Mouse (Mus musculus) lung, postnatal 36 days (tissue): ENCODE data around the gene Cd9.

Experiments
- DNase-seq: peaks from one replicate; pipeline ENCODE4 v3.0.0; 2022; ENCODE audit warnings: mixed read lengths

Cd9 gene

GRCm38 (mm10) chr6:125473321-125473721 is 21.3 kb downstream of the Cd9 start:
- no peak for DNase-seq

GRCm38 (mm10) chr6:125471921-125472320 is 22.7 kb downstream of the Cd9 start:
- peak; percentile 51 for DNase-seq

GRCm38 (mm10) chr6:125471326-125471725 is 23.3 kb downstream of the Cd9 start:
- no peak for DNase-seq

GRCm38 (mm10) chr6:125470616-125471015 is 24.0 kb downstream of the Cd9 start:
- peak; percentile 58 for DNase-seq

DNA sequence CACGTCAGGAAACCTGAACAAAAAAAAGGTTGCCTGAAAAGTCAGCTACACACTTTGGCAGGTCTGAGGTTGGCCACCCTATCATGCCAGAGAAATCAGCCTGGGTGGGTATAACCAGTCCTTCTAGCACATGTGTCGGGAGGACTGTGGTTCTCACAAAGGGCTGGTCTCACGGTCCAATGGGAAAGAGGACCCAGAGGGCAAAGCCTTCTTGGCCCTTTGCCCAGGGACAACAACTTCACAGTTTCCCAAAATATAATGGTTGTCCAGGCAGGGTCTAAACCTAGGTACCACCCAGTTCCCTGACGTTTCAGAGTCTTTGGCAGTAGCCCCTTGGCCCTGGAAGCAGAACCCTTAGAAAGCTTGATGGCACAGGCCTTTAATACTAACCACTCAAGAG is 25.4 kb downstream of the Cd9 start:
- DNase-seq = no peak

DNA sequence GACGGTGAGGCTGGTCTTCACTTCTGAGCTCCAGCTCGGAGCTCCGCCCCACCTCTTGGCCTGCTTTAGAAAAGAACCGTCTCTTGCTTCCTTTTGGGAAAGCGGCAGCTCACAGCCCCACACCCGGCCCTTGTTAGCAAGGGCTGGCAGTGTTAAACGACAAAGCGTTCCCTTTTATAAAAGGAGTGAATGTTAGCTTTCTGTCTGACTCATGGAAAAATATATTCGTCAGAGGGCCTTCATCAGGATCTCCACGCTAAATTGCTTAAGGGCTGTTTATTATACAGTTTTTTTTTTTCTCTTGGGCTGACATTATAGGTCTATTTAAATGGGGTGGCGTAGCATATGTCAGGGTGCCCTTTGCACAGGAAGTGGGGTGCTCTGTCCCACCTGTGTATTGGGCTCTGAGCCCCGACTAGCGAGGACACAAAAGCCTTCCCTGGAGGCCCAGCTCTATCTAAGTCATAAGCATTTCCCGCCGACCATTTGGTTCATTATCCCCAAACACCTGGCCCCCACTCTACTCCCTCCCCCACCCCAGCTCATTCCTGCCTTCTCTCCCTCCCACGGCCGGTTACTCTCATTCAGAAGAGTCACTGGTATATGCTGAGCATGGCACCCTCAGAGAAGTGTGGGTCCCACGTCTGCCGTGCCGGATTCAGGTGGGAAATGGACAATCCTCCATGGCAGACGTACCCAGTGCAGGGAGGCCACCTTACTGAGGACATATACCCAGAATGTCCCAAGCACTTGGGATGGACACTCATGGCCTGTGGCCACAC is 26.2 kb downstream of the Cd9 start:
- DNase-seq = peak; percentile 69

DNA sequence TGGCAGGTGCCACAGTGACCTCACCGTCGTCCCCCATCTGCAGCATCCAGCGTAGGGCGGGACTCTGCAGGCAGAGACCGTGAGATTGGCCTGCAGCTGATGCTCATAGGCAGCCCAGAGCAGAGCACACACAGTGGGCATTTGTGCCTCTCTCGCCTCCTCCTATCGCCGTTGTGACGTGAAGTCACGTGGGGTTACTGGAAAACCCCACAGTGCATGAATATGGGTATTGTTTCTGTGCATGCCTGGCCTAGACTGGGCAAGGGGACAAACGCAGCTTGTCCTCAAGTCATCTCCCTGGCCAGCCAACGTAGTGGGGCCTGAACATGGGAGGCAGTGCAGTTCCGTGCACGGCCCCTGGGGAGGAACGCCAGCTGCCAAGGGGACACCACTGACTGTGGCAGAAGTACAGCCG is 27.3 kb downstream of the Cd9 start:
- no peak for DNase-seq

GRCm38 (mm10) chr6:125462312-125462711 is 32.3 kb downstream of the Cd9 start:
- no peak for DNase-seq

- DNase-seq = no peak
Measured at GRCm38 (mm10) chr6:125461788-125462187, 32.8 kb downstream of the Cd9 start.

DNA sequence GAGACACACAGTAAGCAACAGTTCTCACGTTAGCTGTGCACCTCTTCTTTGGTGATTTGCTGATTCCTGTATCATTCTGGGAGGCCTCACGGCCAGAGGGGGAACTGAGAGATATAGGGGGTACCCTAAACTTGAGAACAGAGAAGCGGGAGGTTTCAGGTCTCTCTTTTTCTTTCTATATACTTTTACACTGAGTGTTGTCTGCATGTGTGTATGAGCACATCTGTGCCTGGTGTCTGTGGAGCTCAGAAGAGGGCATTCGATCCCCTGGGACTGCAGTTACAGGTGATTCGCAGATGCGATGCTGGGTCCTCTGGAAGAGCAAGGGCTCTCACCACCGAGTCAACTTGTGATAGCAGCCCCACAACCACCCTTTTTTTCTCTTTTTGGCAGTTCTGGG is 33.3 kb downstream of the Cd9 start:
- DNase-seq = no peak

GRCm38 (mm10) chr6:125460589-125460988 is 34.0 kb downstream of the Cd9 start:
- no peak for DNase-seq

GRCm38 (mm10) chr6:125459903-125460302 is 34.7 kb downstream of the Cd9 start:
- no peak for DNase-seq

GRCm38 (mm10) chr6:125455806-125456520 is 38.6 kb downstream of the Cd9 start:
- no peak for DNase-seq

DNA sequence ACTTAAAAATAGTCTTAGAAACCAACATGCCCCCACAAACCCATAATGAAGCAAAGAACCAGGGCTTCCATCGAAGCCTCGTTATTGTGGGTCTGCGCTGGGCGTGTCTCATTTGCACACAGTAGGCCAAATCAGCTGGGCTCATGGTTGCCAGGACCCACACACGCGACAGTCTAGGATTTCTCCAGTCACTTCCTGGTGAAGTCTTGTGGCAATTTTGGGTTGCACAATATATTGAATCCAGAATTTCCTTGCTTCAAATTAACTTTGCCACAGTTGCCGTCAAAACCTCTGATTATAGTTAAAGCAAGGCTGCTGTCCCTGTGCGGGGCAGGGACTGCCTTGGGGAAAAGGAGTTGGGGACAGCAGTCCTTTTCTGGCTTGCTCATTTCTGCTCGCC is 39.9 kb downstream of the Cd9 start:
- DNase-seq = no peak

GRCm38 (mm10) chr6:125454299-125454698 is 40.3 kb downstream of the Cd9 start:
- no peak for DNase-seq

- DNase-seq = no peak
Measured at GRCm38 (mm10) chr6:125447660-125448059, 46.9 kb downstream of the Cd9 start.

- DNase-seq = peak; percentile 53
Measured at GRCm38 (mm10) chr6:125447205-125447604, 47.4 kb downstream of the Cd9 start.

DNA sequence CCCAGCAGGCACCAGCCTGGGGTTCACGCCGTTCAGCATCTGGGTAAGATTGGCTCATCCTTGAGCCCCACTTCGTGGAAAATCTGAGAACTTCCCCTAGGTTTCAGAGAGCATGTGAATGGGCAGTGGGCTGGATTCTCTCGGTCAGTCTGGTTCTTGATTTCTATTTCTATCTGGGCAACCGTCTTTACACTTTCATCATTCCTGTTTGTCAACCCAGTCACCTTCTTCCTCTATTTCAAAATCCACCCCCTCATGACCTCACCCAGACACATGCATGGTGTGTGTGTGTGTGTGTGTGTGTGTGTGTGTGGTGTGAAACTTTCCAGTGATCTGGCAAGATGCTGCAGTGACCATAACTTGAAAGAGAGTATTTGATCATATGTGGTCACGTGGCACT is 49.2 kb downstream of the Cd9 start:
- peak; percentile 71 for DNase-seq

DNA sequence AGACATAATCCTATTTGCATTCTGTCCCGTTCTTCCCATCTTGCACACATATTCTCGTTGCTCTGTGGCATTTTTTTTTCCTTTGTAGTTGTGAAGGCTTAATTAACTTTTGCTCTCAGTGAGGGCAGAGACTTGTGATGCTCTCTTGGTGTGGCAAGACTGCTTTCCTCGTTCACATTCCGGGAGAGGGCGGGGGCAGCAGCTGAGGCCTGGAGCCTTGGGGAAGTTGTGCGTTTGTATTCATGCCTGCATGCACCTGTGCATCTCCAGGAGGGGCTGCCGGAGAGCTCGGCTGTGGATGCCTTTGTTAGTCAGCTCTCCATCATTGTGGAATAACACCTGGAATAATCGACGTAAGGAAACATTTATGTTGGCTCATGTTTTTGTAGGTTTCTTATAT is 52.0 kb downstream of the Cd9 start:
- peak; percentile 62 for DNase-seq

DNA sequence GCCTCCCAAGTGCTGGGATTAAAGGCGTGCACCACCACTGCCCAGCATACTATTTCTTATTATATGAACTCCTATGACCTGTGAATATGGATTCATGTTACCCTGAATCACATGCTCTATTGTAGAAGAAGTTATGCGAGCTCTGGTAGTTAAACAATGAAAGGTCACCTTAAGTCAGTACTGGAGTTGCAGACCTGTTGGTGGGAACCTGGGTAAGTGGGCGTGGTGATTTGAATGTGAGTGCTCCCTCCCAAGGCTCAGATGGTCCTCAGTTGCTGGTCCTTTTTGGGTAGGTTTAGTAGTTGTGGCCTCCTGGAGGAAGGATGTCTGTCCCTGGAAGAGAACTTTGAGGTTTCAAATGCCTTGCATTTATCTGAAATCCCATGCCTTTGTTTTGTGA is 57.8 kb downstream of the Cd9 start:
- DNase-seq = no peak

DNA sequence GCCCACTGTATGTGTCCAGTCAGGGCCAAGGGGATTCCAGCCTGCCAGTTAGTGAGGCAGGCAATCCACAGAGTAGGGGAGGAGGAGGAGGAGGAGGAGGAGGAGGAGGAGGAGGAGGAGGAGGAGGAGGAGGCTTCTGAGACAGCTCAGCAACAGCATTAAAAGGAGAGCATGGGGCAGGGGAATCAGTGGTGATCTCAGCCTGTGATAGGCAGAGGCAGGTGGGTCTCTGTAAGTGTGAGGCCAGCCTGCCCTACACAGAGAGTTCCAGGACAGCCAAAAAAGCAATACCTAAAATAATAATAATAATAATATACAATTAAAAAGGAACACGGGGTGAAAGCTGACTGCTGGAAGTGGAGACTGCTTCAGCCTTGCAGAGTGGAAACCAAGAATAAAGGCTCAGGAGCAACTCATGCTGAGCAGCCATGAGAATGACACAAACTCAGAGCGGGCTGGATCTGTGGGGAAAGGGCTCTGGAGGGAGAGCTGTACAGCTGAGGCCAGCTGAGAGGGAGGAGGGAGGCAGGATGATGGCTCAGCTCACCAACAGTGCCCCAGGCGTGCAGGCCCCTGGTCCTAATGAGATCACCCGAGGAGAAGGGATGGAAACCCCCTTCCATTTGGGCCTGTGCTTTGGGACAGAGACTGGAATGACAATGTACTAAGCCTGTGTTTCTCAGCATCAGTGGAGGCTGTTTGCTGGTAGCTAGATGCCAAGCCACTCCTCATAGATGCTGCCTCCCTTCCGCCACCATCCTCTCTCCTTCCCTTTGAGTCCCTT is 59.7 kb downstream of the Cd9 start:
- DNase-seq = no peak

GRCm38 (mm10) chr6:125433704-125434447 is 60.7 kb downstream of the Cd9 start:
- peak; percentile 80 for DNase-seq

DNA sequence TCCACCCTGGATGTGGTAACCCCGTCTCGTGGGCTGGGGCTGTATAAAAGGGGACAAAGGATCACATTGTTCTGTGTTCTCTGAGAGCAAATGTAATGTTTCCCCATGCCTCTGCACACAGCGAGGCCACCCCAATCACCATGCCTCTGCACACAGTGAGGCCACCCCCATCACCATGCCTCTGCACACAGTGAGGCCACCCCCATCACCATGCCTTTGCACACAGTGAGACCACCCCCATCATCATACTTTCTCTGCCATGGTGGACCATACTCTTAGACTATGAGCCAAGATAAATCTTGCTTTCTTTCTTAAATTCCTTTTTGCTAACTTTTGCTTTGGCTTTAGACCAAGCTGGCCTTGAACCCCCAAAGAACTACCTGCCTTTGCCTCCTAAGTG is 61.3 kb downstream of the Cd9 start:
- DNase-seq = no peak
